Mouse (Mus musculus): ENCODE measurements around the gene Fam53a. TPM values are rescaled to one million over a fixed set of nuclear protein-coding genes. Genes with fewer than 3 reads are reported as not detected.

The Fam53a gene
- 45.3 TPM for total RNA-seq (2023)

DNA sequence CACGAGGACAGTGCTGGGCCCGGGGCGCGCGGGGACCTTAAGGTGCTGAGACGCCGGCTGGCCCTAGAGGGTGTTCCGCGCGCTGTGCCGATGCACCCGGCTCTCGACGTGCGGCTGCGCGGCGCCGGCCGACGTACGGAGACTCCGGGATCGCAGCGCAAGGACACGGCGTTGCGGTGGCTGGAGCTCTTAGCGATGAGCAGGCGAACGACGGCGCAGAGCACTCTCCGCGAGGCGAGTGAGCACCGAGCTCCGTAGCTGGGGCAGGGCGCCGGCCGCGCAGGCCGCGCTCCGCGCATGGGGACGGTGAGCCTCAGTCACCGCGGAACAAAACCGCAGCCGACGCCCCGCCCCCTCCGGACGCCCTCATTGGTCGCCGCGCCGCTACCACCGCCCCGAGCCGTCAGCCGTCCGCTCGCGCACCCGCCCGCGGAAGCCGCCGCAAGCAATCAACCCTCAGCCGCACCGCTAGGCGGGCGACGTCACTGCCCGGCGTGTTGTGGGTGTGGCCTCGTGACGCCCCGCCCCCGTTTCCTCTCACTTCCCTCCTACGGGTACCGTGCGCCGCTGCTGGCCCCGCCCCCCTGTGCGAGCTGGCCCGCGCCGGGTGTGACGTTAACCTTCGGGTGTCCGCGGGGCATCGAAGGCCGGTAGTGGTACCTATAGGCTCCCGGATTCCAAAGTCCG lies at the start of gene Fam53a, which contains the start of gene Gm9903:
Fam53a (minus strand) TSS at position 335 of the 687 bp plus-strand sequence.
Gm9903 (plus strand) TSS at position 625 of the 687 bp plus-strand sequence.

DNA sequence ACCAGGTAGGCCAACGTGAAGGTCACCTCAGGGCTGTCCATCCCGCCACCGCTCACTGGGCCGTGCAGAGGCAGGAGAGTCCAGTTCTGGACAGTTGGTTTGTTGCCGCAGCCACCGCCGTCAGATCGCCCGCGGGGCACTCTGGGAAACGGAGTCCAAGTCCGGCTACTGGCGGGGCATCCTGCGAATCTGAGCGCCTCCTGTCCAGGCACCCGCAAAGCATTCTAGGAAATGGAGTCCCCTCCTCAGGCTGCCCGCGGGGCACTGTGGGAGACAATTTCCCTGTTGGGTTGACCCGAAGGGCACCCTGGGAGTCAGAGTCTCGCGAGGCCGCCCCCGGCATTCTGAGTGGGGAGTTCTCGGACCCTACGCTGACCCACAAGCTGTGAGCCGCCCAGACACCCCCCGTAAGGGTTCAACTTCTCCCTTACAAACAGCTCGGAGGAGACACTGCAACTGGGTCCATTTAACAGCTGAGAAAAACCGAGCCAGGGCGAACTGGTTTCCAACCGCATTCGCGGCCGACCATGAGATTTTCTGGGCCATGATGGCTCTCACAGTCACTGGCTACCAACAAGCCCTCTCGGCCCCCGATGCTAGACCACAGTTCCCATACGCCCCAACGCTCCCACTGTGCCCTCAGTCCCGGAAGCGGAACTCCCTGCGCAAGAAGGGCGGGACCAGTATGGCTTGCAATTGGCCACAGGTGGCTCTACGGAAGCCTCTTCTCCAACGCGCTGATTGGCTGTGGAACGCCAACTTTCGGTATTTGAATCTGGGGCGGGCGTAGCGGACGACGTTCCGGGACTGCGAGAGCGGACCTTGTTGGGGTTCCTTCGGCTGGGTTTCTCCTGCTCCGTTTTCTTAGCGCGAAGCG lies 28.6 kb upstream of the Fam53a start, which contains the start of the genes Tacc3 and Tmem129:
Tacc3 (plus strand) TSS at position 342 of the 877 bp plus-strand sequence.
Tmem129 (minus strand) TSS at position 630 of the 877 bp plus-strand sequence.

DNA sequence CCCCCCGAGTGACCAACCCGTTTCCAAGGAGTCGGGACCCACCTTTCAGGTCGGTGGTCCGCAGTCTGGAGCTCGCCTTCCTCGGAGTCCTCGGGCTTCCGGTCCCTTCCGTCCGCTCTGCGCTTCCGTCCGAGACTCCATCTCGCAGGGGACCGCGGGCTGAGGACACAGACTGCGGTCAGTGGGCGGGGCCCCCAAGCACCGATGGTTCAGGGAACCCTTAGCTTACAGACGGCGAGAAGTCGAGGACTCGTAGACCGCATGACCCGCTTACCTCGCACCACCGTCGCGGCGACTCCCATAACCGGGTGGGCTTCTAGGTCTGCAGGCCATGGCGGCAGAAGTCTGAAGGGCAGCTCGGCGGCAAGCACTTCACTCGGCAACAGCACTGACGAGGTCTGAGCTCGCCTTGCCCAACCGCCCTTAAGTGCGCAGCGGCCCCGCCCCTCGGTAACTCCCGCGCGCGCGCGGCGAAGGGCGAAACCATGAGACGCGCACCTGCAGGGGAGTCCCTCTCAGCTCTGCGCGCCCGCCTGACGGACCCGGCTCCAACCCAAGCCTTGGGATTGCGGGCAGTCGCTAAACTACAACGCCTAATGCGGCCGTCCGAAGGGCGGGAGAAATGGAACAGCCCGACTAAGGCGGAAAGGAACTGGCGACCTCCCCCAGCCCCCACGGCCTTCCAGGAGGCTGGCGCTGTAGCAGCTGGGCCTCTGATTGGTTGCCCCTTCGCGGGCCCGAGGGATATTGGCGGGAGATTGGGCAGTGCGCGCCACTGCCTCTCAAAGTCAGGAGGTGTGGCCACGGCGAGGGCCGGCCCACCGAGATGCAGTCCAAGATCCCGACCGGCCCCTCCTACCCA lies 22.7 kb upstream of the Fam53a start, which contains the start of gene Slbp:
Slbp (minus strand) TSS at position 654 of the 862 bp plus-strand sequence.

Other genes starting within 250 kb of the Fam53a start
- not detected for gene Nkx1-1, start 195.7 kb downstream of the Fam53a start, total RNA-seq (2023)
- 1.7 TPM for gene Gm9903, start 290 bp upstream of the Fam53a start, total RNA-seq (2023)
- 87.3 TPM for gene Slbp, start 22.9 kb upstream of the Fam53a start, total RNA-seq (2023)
- 7.6 TPM for gene Tacc3, start 28.5 kb upstream of the Fam53a start, total RNA-seq (2023)
- 7.2 TPM for gene Tmem129, start 28.8 kb upstream of the Fam53a start, total RNA-seq (2023)
- not detected for gene Fgfr3, start 92.0 kb upstream of the Fam53a start, total RNA-seq (2023)
- 83.0 TPM for gene Letm1, start 153.2 kb upstream of the Fam53a start, total RNA-seq (2023)
- gene Nsd2, start 191.1 kb upstream of the Fam53a start, total RNA-seq (2023) = 22.3 TPM

Measured in CD4-positive naive resting alpha-beta T cell, adult 57 days (primary cell).